Mouse (Mus musculus) ES-E14 (cell line): ENCODE measurements at regions not wholly inside any gene's neighbourhood (a gene's known extent, or its start where the extent isn't known, plus 50 kb on each side); places are given as distances from the start of the nearest gene placed in this dataset.

Source experiments
- HCFC1 ChIP-seq: IDR thresholded peaks from 2 replicates; pipeline ENCODE4 v1.6.1; 2012; ENCODE audit warnings: low read length, inconsistent platforms, borderline replicate concordance; ENCODE audit not compliant: insufficient read depth
- MAFK ChIP-seq: IDR thresholded peaks from 2 replicates; pipeline ENCODE4 v1.6.1; 2014; ENCODE audit warnings: mild to moderate bottlenecking, low read depth, low read length, inconsistent platforms; ENCODE audit not compliant: insufficient read depth

GRCm38 (mm10) chr1:17415958-17416357 is 729.7 kb downstream of the Crisp4 start:
- TF ChIP-seq HCFC1 (no peak), MAFK (no peak)
